Mouse (Mus musculus) bone marrow, adult 2 months (tissue): ENCODE measurements around the gene Pde4d. TPM values are rescaled to one million over a fixed set of nuclear protein-coding genes. Genes with fewer than 3 reads are reported as not detected.

ENCODE experiments used
- H3K27ac ChIP-seq: fragments of 200-500 bp; 2 replicates; pipeline ENCODE4 v1.5.1; 2012; ENCODE audit warnings: low read depth, mild to moderate bottlenecking, control low read depth, inconsistent platforms, low read length; ENCODE audit not compliant: control insufficient read depth, poor library complexity, insufficient read depth
- H3K4me1 ChIP-seq: fragments of 200-500 bp; 2 replicates; pipeline ENCODE4 v1.6.1; 2011; ENCODE audit warnings: low read length; ENCODE audit not compliant: control insufficient read depth, insufficient read depth
- H3K4me3 ChIP-seq: fragments of 200-500 bp; replicated peaks from 2 replicates; pipeline ENCODE3; 2011; ENCODE audit warnings: mild to moderate bottlenecking, low read depth, low read length, control low read depth; ENCODE audit not compliant: control insufficient read depth
- CTCF ChIP-seq: fragments of 200-500 bp; IDR thresholded peaks from 2 replicates; pipeline ENCODE4 v1.5.1; 2011; ENCODE audit warnings: low read length, control low read depth; ENCODE audit not compliant: control insufficient read depth, insufficient read depth
- POLR2A ChIP-seq: fragments of 200-500 bp; IDR thresholded peaks from 2 replicates; pipeline ENCODE4 v1.6.1; 2011; ENCODE audit warnings: low read depth, mild to moderate bottlenecking, control low read depth, low read length, borderline replicate concordance; ENCODE audit not compliant: control insufficient read depth
- WGBS: fragments of 180-500 bp; shearing (Covaris S2); methylation state at CpG from one replicate; pipeline ENCODE4 v1.1.7; 2018; 5-methylcytosine and 5-hydroxymethylcytosine counted together
- polyA plus RNA-seq: library from polyadenylated mRNA; stranded (reverse); fragments of >200 nt; gene quantifications from 2 replicates; pipeline ENCODE4 v1.2.4, GENCODE M21; 2011; ENCODE audit warnings: low replicate concordance; ENCODE audit not compliant: missing spikeins, insufficient read depth, insufficient read length

The Pde4d gene
- polyA plus RNA-seq, 1 experiment = 17.6 TPM

GRCm38 (mm10) chr13:109279211-109279610 is 829.5 kb downstream of the Pde4d start:
- H3K27ac ChIP-seq = no peak overlapping the region
- H3K4me1 ChIP-seq = no peaks in the 10 kb centered on the region; the same call in 1 of the 2 replicates
- H3K4me3 ChIP-seq = no peak overlapping the region
- no peak for TF ChIP-seq CTCF
- no peak for TF ChIP-seq POLR2A
- WGBS = 85% methylated on average over 6 of the region's 6 CpGs

GRCm38 (mm10) chr13:109280433-109280832 is 830.7 kb downstream of the Pde4d start:
- no peak overlapping the region for H3K27ac ChIP-seq
- TF ChIP-seq POLR2A (no peak), CTCF (no peak)
- WGBS = 90% methylated on average over 5 of the region's 5 CpGs
- no peak overlapping the region for H3K4me3 ChIP-seq
- no peaks in the 10 kb centered on the region; the same call in 1 of the 2 replicates for H3K4me1 ChIP-seq

- no peak overlapping the region for H3K4me3 ChIP-seq
- no peak overlapping the region for H3K27ac ChIP-seq
- H3K4me1 ChIP-seq = no peaks in the 10 kb centered on the region; the same call in 1 of the 2 replicates
- WGBS = 35% methylated on average over 6 of the region's 6 CpGs
- TF ChIP-seq POLR2A (no peak), CTCF (no peak)
Observed at GRCm38 (mm10) chr13:109287465-109287864, 837.7 kb downstream of the Pde4d start.

- Histone ChIP-seq H3K4me1 (no peaks in the 10 kb centered on the region; the same call in 1 of the 2 replicates), H3K27ac (no peak overlapping the region), H3K4me3 (no peak overlapping the region)
- TF ChIP-seq POLR2A = no peak
- no peak for TF ChIP-seq CTCF
- WGBS = 74% methylated on average over 4 of the region's 4 CpGs
Observed at GRCm38 (mm10) chr13:109290922-109291321, 841.2 kb downstream of the Pde4d start.

- H3K27ac ChIP-seq = no peak overlapping the region
- H3K4me3 ChIP-seq = no peak overlapping the region
- no peak for TF ChIP-seq CTCF
- no peak for TF ChIP-seq POLR2A
- H3K4me1 ChIP-seq = no peaks in the 10 kb centered on the region; the same call in 1 of the 2 replicates
Observed at GRCm38 (mm10) chr13:109293011-109293410, 843.3 kb downstream of the Pde4d start.

- H3K4me3 ChIP-seq = no peak overlapping the region
- H3K4me1 ChIP-seq = no peaks in the 10 kb centered on the region; the same call in 1 of the 2 replicates
- no peak overlapping the region for H3K27ac ChIP-seq
- TF ChIP-seq CTCF (no peak), POLR2A (no peak)
- WGBS = 67% methylated on average over 3 of the region's 3 CpGs
Observed at GRCm38 (mm10) chr13:109296347-109297037, 846.7 kb downstream of the Pde4d start.

GRCm38 (mm10) chr13:109298852-109299251 is 849.1 kb downstream of the Pde4d start:
- TF ChIP-seq POLR2A (no peak), CTCF (no peak)
- no peak overlapping the region for H3K27ac ChIP-seq
- WGBS = 5% methylated on average over 7 of the region's 7 CpGs

GRCm38 (mm10) chr13:109299511-109300250 is 849.9 kb downstream of the Pde4d start:
- H3K4me3 ChIP-seq = no peak overlapping the region
- no peak overlapping the region for H3K27ac ChIP-seq
- no peak for TF ChIP-seq POLR2A
- no peak for TF ChIP-seq CTCF
- WGBS = 78% methylated on average over 12 of the region's 12 CpGs
- no peaks in the 10 kb centered on the region; the same call in 1 of the 2 replicates for H3K4me1 ChIP-seq

More at GRCm38 (mm10) chr13:109298852-109299251, 849.1 kb downstream of the Pde4d start:
- H3K4me3 ChIP-seq = no peak overlapping the region
- H3K4me1 ChIP-seq = no peaks in the 10 kb centered on the region; the same call in 1 of the 2 replicates

GRCm38 (mm10) chr13:109312542-109312941 is 862.8 kb downstream of the Pde4d start:
- WGBS = 78% methylated on average over 7 of the region's 7 CpGs
- no peaks in the 10 kb centered on the region for H3K4me1 ChIP-seq
- H3K4me3 ChIP-seq = no peak overlapping the region
- H3K27ac ChIP-seq = no peak overlapping the region
- TF ChIP-seq CTCF (no peak), POLR2A (no peak)
